Mouse (Mus musculus) ES-Bruce4 (cell line): Measurements from ENCODE around the gene Ttyh2. TPM values are rescaled to one million over a fixed set of nuclear protein-coding genes. Genes with fewer than 3 reads are reported as not detected.

Experiments used
- H3K27ac ChIP-seq: 2 replicates; pipeline ENCODE4 v1.5.1; 2012; ENCODE audit warnings: low read length, inconsistent platforms; ENCODE audit not compliant: insufficient read depth
- H3K27me3 ChIP-seq: 2 replicates; pipeline ENCODE4 v1.6.1; 2012; ENCODE audit warnings: mild to moderate bottlenecking, low read length, inconsistent platforms; ENCODE audit not compliant: control insufficient read depth, poor library complexity, insufficient read depth, severe bottlenecking
- H3K36me3 ChIP-seq: 2 replicates; pipeline ENCODE4 v1.6.1; 2012; ENCODE audit warnings: inconsistent platforms, mild to moderate bottlenecking, low read length, moderate library complexity; ENCODE audit not compliant: control insufficient read depth, poor library complexity, insufficient read depth, severe bottlenecking
- H3K4me1 ChIP-seq: one replicate; pipeline ENCODE4 v1.8.1; 2011; ENCODE audit warnings: low read length; ENCODE audit not compliant: control insufficient read depth, insufficient read depth
- H3K4me3 ChIP-seq: 2 replicates; pipeline ENCODE4 v1.5.1; 2011; ENCODE audit warnings: low read depth, mild to moderate bottlenecking, low read length
- H3K9ac ChIP-seq: 2 replicates; pipeline ENCODE4 v1.6.1; 2012; ENCODE audit warnings: low read depth, mild to moderate bottlenecking, inconsistent platforms; ENCODE audit not compliant: poor library complexity, severe bottlenecking
- H3K9me3 ChIP-seq: replicated peaks from 2 replicates; pipeline ENCODE4 v1.6.1; 2012; ENCODE audit warnings: mild to moderate bottlenecking, low read length, inconsistent platforms; ENCODE audit not compliant: control insufficient read depth, poor library complexity, insufficient read depth, severe bottlenecking
- CTCF ChIP-seq: IDR thresholded peaks from one replicate; pipeline ENCODE4 v1.8.1; 2011; ENCODE audit warnings: low read depth, low read length
- EP300 ChIP-seq: IDR thresholded peaks from 2 replicates; pipeline ENCODE4 v1.6.1; 2011; ENCODE audit warnings: low read depth, low read length; ENCODE audit not compliant: insufficient read depth
- POLR2A ChIP-seq: IDR thresholded peaks from one replicate; pipeline ENCODE4 v1.8.1; 2011; ENCODE audit warnings: low read length; ENCODE audit not compliant: insufficient read depth
- polyA plus RNA-seq: library from polyadenylated mRNA; stranded (reverse); fragments of >200 nt; gene quantifications from 2 replicates; pipeline ENCODE4 v1.2.4, GENCODE M21; 2011; ENCODE audit warnings: low read depth; ENCODE audit not compliant: missing spikeins, insufficient read depth, insufficient read length

Gene Ttyh2
- polyA plus RNA-seq, 1 experiment = 11.8 TPM

- Histone ChIP-seq H3K4me3 (no peak overlapping the region), H3K27ac (peak overlapping the region; percentile 75), H3K9me3 (no peaks in the 10 kb centered on the region), H3K27me3 (no peaks in the 10 kb centered on the region), H3K36me3 (no peaks in the 10 kb centered on the region), H3K9ac (no peak overlapping the region), H3K4me1 (peaks cover 13% of the 10 kb centered on the region)
- TF ChIP-seq EP300 = peak; percentile 91
- no peak for TF ChIP-seq POLR2A
Observed at GRCm38 (mm10) chr11:114691454-114692182, 16.4 kb downstream of the Ttyh2 start.

- H3K36me3 ChIP-seq = no peaks in the 10 kb centered on the region
- no peak overlapping the region for H3K9ac ChIP-seq
- H3K4me1 ChIP-seq = peaks cover 11% of the 10 kb centered on the region
- no peaks in the 10 kb centered on the region for H3K27me3 ChIP-seq
- TF ChIP-seq POLR2A (no peak), EP300 (peak; percentile 91)
- no peak overlapping the region for H3K4me3 ChIP-seq
- H3K27ac ChIP-seq = peak overlapping the region; percentile 75
- H3K9me3 ChIP-seq = no peaks in the 10 kb centered on the region
Observed at GRCm38 (mm10) chr11:114692601-114693000, 17.4 kb downstream of the Ttyh2 start.

DNA sequence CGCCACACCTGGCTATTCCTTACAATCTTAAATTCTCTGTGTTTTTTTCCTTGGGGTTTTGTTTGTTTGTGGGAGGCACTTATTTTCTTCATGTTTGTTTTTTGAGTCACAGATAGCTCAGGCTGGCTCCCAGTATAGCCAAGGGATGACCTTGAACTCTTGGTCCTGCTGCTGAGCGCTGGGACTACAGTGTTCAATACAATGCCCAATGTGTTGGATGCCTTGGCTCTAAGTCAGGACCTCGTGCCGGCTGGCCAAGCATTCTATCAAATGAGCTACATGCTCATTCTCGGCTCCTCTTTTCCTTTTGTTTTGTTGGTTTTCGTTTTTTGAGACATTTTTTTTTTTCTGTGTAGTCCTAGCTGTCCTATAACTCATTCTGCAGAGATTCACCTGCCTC, 18.2 kb downstream of the Ttyh2 start:
- H3K4me1 ChIP-seq = peaks cover 11% of the 10 kb centered on the region
- H3K9ac ChIP-seq = no peak overlapping the region
- H3K36me3 ChIP-seq = 0 out of 2 replicates have a peak, but pooled peaks cover 2% of the 10 kb centered on the region
- H3K27ac ChIP-seq = peak overlapping the region; percentile 33; the same call in 1 of the 2 replicates
- TF ChIP-seq EP300 (no peak), CTCF (no peak), POLR2A (no peak)
- H3K9me3 ChIP-seq = no peaks in the 10 kb centered on the region
- no peak overlapping the region for H3K4me3 ChIP-seq
- no peaks in the 10 kb centered on the region for H3K27me3 ChIP-seq

GRCm38 (mm10) chr11:114694451-114694850, 19.2 kb downstream of the Ttyh2 start:
- H3K9me3 ChIP-seq = no peaks in the 10 kb centered on the region
- H3K4me3 ChIP-seq = no peak overlapping the region
- H3K4me1 ChIP-seq = peaks cover 11% of the 10 kb centered on the region
- no peak overlapping the region for H3K9ac ChIP-seq
- H3K36me3 ChIP-seq = peaks cover 2% of the 10 kb centered on the region; the same call in 1 of the 2 replicates
- peak overlapping the region; percentile 7; the same call in 1 of the 2 replicates for H3K27ac ChIP-seq
- no peaks in the 10 kb centered on the region for H3K27me3 ChIP-seq
- TF ChIP-seq POLR2A (no peak), CTCF (no peak), EP300 (no peak)

DNA sequence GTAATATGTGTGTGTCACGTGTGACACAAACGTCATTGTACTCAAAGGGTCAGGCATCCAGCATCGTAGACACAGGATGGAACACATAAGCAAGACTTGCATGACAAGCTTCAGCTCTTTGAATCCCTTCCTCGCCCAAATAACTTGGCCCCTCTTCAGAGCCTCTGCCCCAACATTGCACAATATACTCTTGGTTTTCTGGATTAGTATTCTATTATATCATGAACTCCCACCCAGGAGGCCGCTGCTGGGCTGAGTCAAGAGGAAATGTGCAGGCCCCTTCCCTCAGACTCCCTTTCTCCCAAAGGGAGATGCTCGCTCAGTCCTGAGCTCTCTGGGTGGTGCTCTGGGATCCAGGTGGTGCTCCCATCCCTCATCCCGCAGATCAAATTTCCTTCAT, 23.3 kb downstream of the Ttyh2 start:
- Histone ChIP-seq H3K27me3 (no peaks in the 10 kb centered on the region), H3K27ac (no peak overlapping the region), H3K36me3 (peaks cover 2% of the 10 kb centered on the region; the same call in 1 of the 2 replicates), H3K4me3 (no peak overlapping the region), H3K9ac (no peak overlapping the region), H3K9me3 (no peaks in the 10 kb centered on the region), H3K4me1 (peaks cover 6% of the 10 kb centered on the region)
- TF ChIP-seq CTCF (no peak), POLR2A (no peak), EP300 (no peak)

GRCm38 (mm10) chr11:114699511-114699910, 24.3 kb downstream of the Ttyh2 start:
- TF ChIP-seq POLR2A (no peak), CTCF (no peak), EP300 (no peak)
- Histone ChIP-seq H3K27me3 (no peaks in the 10 kb centered on the region), H3K4me3 (no peak overlapping the region), H3K9ac (no peak overlapping the region), H3K36me3 (peaks cover 2% of the 10 kb centered on the region; the same call in 1 of the 2 replicates), H3K9me3 (no peaks in the 10 kb centered on the region), H3K27ac (no peak overlapping the region), H3K4me1 (peaks cover 4% of the 10 kb centered on the region)
